Mouse (Mus musculus): ENCODE measurements around the gene Klk13.

DNA sequence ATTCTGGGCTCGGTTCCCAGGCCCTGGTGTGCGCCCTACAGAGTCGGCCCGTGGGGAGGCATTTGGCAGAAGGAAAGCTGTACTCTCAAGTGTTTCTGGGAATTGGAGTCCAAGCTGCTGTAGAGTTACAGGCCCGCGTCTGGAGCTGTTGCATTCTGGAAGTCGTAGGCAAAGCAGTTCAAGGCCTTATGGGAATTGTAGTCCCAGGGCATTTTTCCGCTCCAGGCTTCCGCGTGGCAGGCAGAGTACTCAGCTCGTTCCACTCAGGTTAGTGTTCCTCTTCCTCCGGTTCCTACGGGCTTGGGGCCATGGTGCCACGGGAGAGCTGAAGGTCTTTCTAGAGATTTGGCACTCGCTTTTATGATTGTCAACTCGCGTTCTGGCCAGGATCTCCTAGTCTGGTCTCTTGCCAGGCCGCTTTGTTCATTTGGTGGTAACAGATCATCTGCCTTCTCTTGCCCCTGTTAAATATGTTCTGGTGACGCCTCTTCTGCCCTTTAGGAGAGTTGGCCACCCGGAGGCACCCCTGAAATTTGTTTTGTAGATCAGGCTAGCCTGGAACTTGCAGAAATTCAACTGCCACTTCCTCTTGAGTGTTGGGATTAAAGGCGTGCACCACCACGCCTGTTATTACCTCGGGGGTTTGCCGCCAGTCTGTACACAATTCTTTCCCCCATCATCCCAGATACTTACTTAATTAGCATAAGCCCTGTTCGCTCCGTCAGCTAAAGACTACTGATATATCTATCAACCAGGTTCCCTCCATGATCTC is 40.4 kb upstream of the Klk13 start, which contains the start of gene Ctu1:
- TF ChIP-seq CTCF (IDR thresholded peaks at IDR 0.05; ENCODE audit: control insufficient read depth, insufficient read depth, low read length), result no peak
- peak; percentile 51; the same call in 1 of the 2 replicates for TF ChIP-seq POLR2A (IDR thresholded peaks at IDR 0.05; ENCODE audit: borderline replicate concordance, control insufficient read depth, low read depth, low read length)
